ENCODE assay signal across 19 mouse cellular contexts in the genomic region with DNA sequence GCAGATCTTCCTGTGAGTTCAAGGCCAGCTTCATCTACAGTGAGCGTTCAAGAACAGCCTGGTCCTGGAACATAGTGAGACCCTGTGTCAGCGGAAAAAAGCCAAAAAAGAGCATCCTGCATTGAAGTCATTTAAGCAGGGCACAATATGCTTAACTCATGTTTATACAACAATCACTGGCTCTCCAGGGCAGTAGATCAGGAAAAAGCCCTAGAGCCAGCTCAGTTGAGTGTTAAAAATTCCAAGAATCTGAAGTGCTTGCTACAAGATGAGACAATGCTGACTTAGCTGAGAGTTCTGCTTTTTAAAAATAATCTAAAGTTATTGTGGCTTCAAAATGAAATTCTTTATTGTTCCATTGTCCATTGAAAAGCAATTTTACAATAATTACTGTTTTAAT. TPM values are rescaled to one million over a fixed set of nuclear protein-coding genes. Genes with fewer than 3 reads are reported as not detected.
A peak's percentile ranks its signal among the peaks of the same experiment; 100 is the strongest.
DNase-seq lines count a peak whose midpoint lies in the region; ATAC-seq and TF ChIP-seq lines count a peak whose summit lies in the region.
"Had no signal": no experiment of that assay in that cellular context is flagged by ENCODE, and none has a peak within 500 bp of the region (broad histone marks: within the 10 kb centered on the region; RNA-seq: fewer than 3 reads in every experiment).

No protein-coding gene starts in this region.

- ATAC-seq in heart, embryonic 11.5 days (replicated peaks; ENCODE audit: insufficient number of reproducible peaks, low FRiP score, low TSS enrichment) = no peak
- ATAC-seq in lung, embryonic 14.5 days (ENCODE audit: insufficient read depth) = peak; percentile 77; the same call in 1 of the 2 replicates
- no peak for ATAC-seq in heart, embryonic 16.5 days (replicated peaks; ENCODE audit: extremely low read depth, insufficient read depth, low FRiP score)
- ATAC-seq: intestine, postnatal 0 days; midbrain, embryonic 15.5 days had no signal

- no peaks in the 10 kb centered on the region for H3K36me3 ChIP-seq in heart, embryonic 11.5 days (ENCODE audit: control insufficient read depth, insufficient read depth, low read length)
- H3K36me3 ChIP-seq in lung, embryonic 14.5 days (ENCODE audit: insufficient read depth) = no peaks in the 10 kb centered on the region
- no peaks in the 10 kb centered on the region for H3K36me3 ChIP-seq in heart, embryonic 16.5 days (ENCODE audit: control insufficient read depth, insufficient read depth)
- H3K36me3 ChIP-seq: forebrain, embryonic 12.5 days; limb, embryonic 10.5 days; liver, embryonic 13.5 days; midbrain, embryonic 15.5 days had no signal

- H3K27me3 ChIP-seq in heart, embryonic 11.5 days (ENCODE audit: control insufficient read depth, insufficient read depth, low read length) = no peaks in the 10 kb centered on the region
- H3K27me3 ChIP-seq in lung, embryonic 14.5 days (ENCODE audit: insufficient read depth, low read length) = no peaks in the 10 kb centered on the region
- no peaks in the 10 kb centered on the region for H3K27me3 ChIP-seq in heart, embryonic 16.5 days (ENCODE audit: control insufficient read depth, insufficient read depth, low read length)
- H3K27me3 ChIP-seq: forebrain, embryonic 12.5 days; liver, embryonic 13.5 days; megakaryocyte, embryonic 14.5 days; midbrain, embryonic 15.5 days had no signal

- 77% methylated on average over 2 of the region's 2 CpGs for WGBS in heart, embryonic 11.5 days (ENCODE audit: insufficient replicate concordance)
- 55% methylated on average over 2 of the region's 2 CpGs for WGBS in lung, embryonic 14.5 days
- 76% methylated on average over 2 of the region's 2 CpGs for WGBS in heart, embryonic 16.5 days

- H3K4me1 ChIP-seq in heart, embryonic 11.5 days (ENCODE audit: control insufficient read depth, insufficient read depth, low read length) = peaks cover 28% of the 10 kb centered on the region
- H3K4me1 ChIP-seq in lung, embryonic 14.5 days (ENCODE audit: insufficient read depth) = peaks cover 15% of the 10 kb centered on the region
- peaks cover 42% of the 10 kb centered on the region for H3K4me1 ChIP-seq in heart, embryonic 16.5 days (ENCODE audit: control insufficient read depth, insufficient read depth, low read length)
- H3K4me1 ChIP-seq: forebrain, embryonic 12.5 days; limb, embryonic 10.5 days; megakaryocyte, embryonic 14.5 days; midbrain, embryonic 15.5 days had no signal

- H3K4me2 ChIP-seq in heart, embryonic 11.5 days = no peak overlapping the region
- H3K4me2 ChIP-seq in lung, embryonic 14.5 days = no peak overlapping the region
- H3K4me2 ChIP-seq in heart, embryonic 16.5 days (ENCODE audit: low read depth, low read length) = no peak overlapping the region
- H3K4me2 ChIP-seq: forebrain, embryonic 12.5 days; hindbrain, embryonic 14.5 days; liver, embryonic 13.5 days; midbrain, embryonic 15.5 days had no signal

- no peak overlapping the region for H3K9ac ChIP-seq in heart, embryonic 11.5 days (ENCODE audit: low read depth, low read length)
- H3K9ac ChIP-seq in lung, embryonic 14.5 days = no peak overlapping the region
- no peak overlapping the region for H3K9ac ChIP-seq in heart, embryonic 16.5 days (ENCODE audit: low read length)
- H3K9ac ChIP-seq: forebrain, embryonic 12.5 days; hindbrain, embryonic 14.5 days; liver, embryonic 13.5 days; midbrain, embryonic 15.5 days had no signal

- H3K4me3 ChIP-seq in heart, embryonic 11.5 days (ENCODE audit: low read depth, low read length) = no peak overlapping the region
- H3K4me3 ChIP-seq in lung, embryonic 14.5 days (ENCODE audit: low read depth, low read length) = no peak overlapping the region
- no peak overlapping the region for H3K4me3 ChIP-seq in heart, embryonic 16.5 days (ENCODE audit: low read length)
- H3K4me3 ChIP-seq: forebrain, embryonic 12.5 days; limb, embryonic 10.5 days; liver, embryonic 13.5 days; megakaryocyte, embryonic 14.5 days; midbrain, embryonic 15.5 days had no signal

- DNase-seq in heart, adult 9 months (ENCODE audit: low spot score in 2 of 2) = no peak
- DNase-seq in lung, embryonic 14.5 days = peak; percentile 66
- DNase-seq in lung, postnatal 4 days = no peak
- DNase-seq in Muller cell, postnatal 12 days (ENCODE audit: inconsistent ontology term) = peak; percentile 72
- DNase-seq in layer of hippocampus, adult 11-12 months (ENCODE audit: low spot score) = no peak
- DNase-seq: cerebellum, postnatal 10 days; gastrocnemius, postnatal 36 days; kidney, postnatal 10 days; liver, embryonic 13.5 days; retina, postnatal 1 day; right cerebral cortex, postnatal 4 days had no signal

- H3K9me3 ChIP-seq in heart, embryonic 11.5 days (replicated peaks; ENCODE audit: control insufficient read depth, low read length) = no peaks in the 10 kb centered on the region
- no peaks in the 10 kb centered on the region for H3K9me3 ChIP-seq in lung, embryonic 14.5 days (ENCODE audit: low read depth, low read length)
- H3K9me3 ChIP-seq in heart, embryonic 16.5 days (replicated peaks; ENCODE audit: control insufficient read depth, low read length) = no peaks in the 10 kb centered on the region
- H3K9me3 ChIP-seq: forebrain, embryonic 12.5 days; limb, embryonic 10.5 days; liver, embryonic 13.5 days; megakaryocyte, embryonic 14.5 days; midbrain, embryonic 15.5 days had no signal

- H3K27ac ChIP-seq in heart, embryonic 11.5 days (ENCODE audit: low read depth, low read length) = peak overlapping the region; percentile 68
- H3K27ac ChIP-seq in lung, embryonic 14.5 days (ENCODE audit: low read depth) = peak overlapping the region; percentile 70
- peak overlapping the region; percentile 85 for H3K27ac ChIP-seq in heart, embryonic 16.5 days (ENCODE audit: low read length)
- H3K27ac ChIP-seq: forebrain, embryonic 12.5 days; hindbrain, embryonic 14.5 days; limb, embryonic 10.5 days; liver, embryonic 13.5 days; midbrain, embryonic 15.5 days had no signal

- TF ChIP-seq CTCF in lung, embryonic 14.5 days (IDR thresholded peaks at IDR 0.05; ENCODE audit: low read depth) = no peak

RNA-seq across cellular contexts. Expression of gene Camk2d, which starts 32.9 kb away (rescaled TPM):
- polyA plus RNA-seq in heart, embryonic 11.5 days (2014; fragmentation: Nextera tagmentation; extraction: Ambion mirVana) = 106 and 114 TPM in 2 replicates
- polyA plus RNA-seq in lung, embryonic 14.5 days (2014; fragmentation: Nextera tagmentation; extraction: Ambion mirVana) = 43.2 and 44.8 TPM in 2 replicates
- polyA plus RNA-seq in heart, embryonic 16.5 days (2015; fragmentation: Nextera tagmentation; extraction: Ambion mirVana) = 111 and 112 TPM in 2 replicates

Comparison
In these comparisons a context has a peak if more than half of its experiments do, and no peak if none do; other contexts are left out.
1. DNase-seq: peak in lung, embryonic 14.5 days (single experiment) and Muller cell, postnatal 12 days (single experiment); none in heart, adult 9 months (0 of 2), lung, postnatal 4 days (0 of 2) and layer of hippocampus, adult 11-12 months (single experiment).
2. Peak in every context shown above with its lines, with median percentiles within 50 percentile points of each other: H3K27ac ChIP-seq.